8 mouse cellular contexts compared by ENCODE assay signal in the genomic region with DNA sequence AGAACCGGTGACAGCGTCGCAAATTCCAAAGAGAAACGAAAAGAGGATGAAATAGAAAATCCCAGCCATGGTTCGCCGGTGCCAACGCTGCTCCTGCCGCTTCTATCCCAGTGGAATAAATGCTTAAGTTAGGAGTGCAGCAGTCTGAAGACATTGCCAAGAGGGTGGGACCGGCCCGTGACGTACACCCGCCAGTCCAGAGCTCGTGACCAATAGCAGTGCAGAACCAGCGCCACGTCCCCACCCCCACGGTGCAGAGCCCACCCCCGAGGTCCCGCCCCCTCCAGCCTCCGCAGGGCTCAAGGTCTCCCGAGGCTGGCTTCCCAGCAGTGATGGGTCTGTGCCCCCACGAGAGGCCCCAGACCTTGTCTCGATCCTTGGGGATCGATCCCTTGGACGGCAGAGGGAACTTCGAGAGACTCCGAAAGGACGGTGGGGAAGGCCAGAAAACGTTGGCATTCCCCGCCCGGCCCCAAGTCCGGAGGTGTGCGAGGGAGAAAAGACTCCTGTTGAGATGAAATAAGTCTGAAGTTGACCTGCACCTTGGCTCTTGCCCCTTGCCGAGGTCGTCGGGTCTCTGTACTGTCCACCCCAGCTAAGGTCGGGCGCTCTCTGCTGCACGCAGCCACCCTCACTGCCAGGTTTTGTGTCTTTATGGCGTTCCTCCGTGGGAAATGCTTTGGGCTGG. TPM values are rescaled to one million over a fixed set of nuclear protein-coding genes. Genes with fewer than 3 reads are reported as not detected.
DNase-seq lines count a peak whose midpoint lies in the region; ATAC-seq and TF ChIP-seq lines count a peak whose summit lies in the region.

Gene Epha4 (minus strand): TSS at position 126 of the 688 bp plus-strand sequence.

- H3K27me3 ChIP-seq in forebrain, embryonic 16.5 days (replicated peaks; ENCODE audit: control insufficient read depth, insufficient read depth, low read length), result no peaks in the 10 kb centered on the region
- peaks cover 45% of the 10 kb centered on the region for H3K27me3 ChIP-seq in liver, embryonic 16.5 days (ENCODE audit: control insufficient read depth, insufficient read depth, low read depth, low read length)
- H3K27me3 ChIP-seq in neural tube, embryonic 15.5 days (replicated peaks), result no peaks in the 10 kb centered on the region

- under 1% methylated on average over 40 of the region's 40 CpGs for WGBS in forebrain, embryonic 16.5 days
- WGBS in liver, embryonic 16.5 days (ENCODE audit: insufficient replicate concordance), result under 1% methylated on average over 40 of the region's 40 CpGs
- WGBS in neural tube, embryonic 15.5 days, result under 1% methylated on average over 40 of the region's 40 CpGs

- no peaks in the 10 kb centered on the region for H3K9me3 ChIP-seq in ES-E14 (ENCODE audit: control insufficient read depth, insufficient read depth, low read depth, low read length)
- no peaks in the 10 kb centered on the region for H3K9me3 ChIP-seq in forebrain, embryonic 16.5 days (ENCODE audit: control insufficient read depth, low read length)
- no peaks in the 10 kb centered on the region for H3K9me3 ChIP-seq in liver, embryonic 16.5 days (replicated peaks; ENCODE audit: control insufficient read depth, low read length)
- no peaks in the 10 kb centered on the region for H3K9me3 ChIP-seq in neural tube, embryonic 15.5 days (replicated peaks)

- no peak within 1 kb of the TSS; the same call in 1 of the 2 replicates for H3K27ac ChIP-seq in ES-E14 (ENCODE audit: insufficient read depth, low read depth, low read length, poor library complexity, severe bottlenecking)
- peak within 1 kb of the TSS; percentile 97 for H3K27ac ChIP-seq in forebrain, embryonic 16.5 days (ENCODE audit: low read length)
- H3K27ac ChIP-seq in liver, embryonic 16.5 days (ENCODE audit: low read length), result no peak within 1 kb of the TSS
- peak within 1 kb of the TSS; percentile 87 for H3K27ac ChIP-seq in neural tube, embryonic 15.5 days (replicated peaks)

- peaks cover 2 to 4% of the 10 kb centered on the region in 2 experiments; a peak in 2 of 4 replicates for H3K4me1 ChIP-seq in ES-E14 (ENCODE audit: control insufficient read depth in 2 of 2, insufficient read depth in 2 of 2, low read length in 2 of 2, poor library complexity in 1 of 2)
- peaks cover 24% of the 10 kb centered on the region for H3K4me1 ChIP-seq in forebrain, embryonic 16.5 days (replicated peaks; ENCODE audit: control insufficient read depth, insufficient read depth, low read length)
- peaks cover 3% of the 10 kb centered on the region for H3K4me1 ChIP-seq in liver, embryonic 16.5 days (ENCODE audit: control insufficient read depth, low read depth, low read length)
- peaks cover 53% of the 10 kb centered on the region for H3K4me1 ChIP-seq in neural tube, embryonic 15.5 days

- H3K4me3 ChIP-seq in ES-E14 (ENCODE audit: insufficient read depth in 1 of 2, low read depth in 1 of 2, low read length in 2 of 2, poor library complexity in 1 of 2, severe bottlenecking in 1 of 2), result peak within 1 kb of the TSS; percentile 85 to 99
- peak within 1 kb of the TSS; percentile 82 for H3K4me3 ChIP-seq in forebrain, embryonic 16.5 days (replicated peaks; ENCODE audit: low read length)
- peak within 1 kb of the TSS; percentile 58 for H3K4me3 ChIP-seq in liver, embryonic 16.5 days (ENCODE audit: low read depth, low read length)
- H3K4me3 ChIP-seq in neural tube, embryonic 15.5 days (replicated peaks), result peak within 1 kb of the TSS; percentile 63

- H3K4me2 ChIP-seq in forebrain, embryonic 16.5 days (ENCODE audit: low read length), result peak within 1 kb of the TSS; percentile 94
- H3K4me2 ChIP-seq in liver, embryonic 16.5 days (ENCODE audit: low read depth, low read length), result peak within 1 kb of the TSS; percentile 68
- peak within 1 kb of the TSS; percentile 91 for H3K4me2 ChIP-seq in neural tube, embryonic 15.5 days

- in situ Hi-C loops in ES-E14 (cut with MboI; ENCODE audit: low sequenced_read_pairs in 2 of 2, unreplicated experiment in 2 of 2), result no loop called here

- DNase-seq in ES-E14 (ENCODE audit: low read depth, low spot score), result peak; percentile 75
- DNase-seq in cerebellum, adult 11-12 months, result peak; percentile 50
- peak; percentile 92 for DNase-seq in heart, postnatal 14 days
- DNase-seq in layer of hippocampus, adult 18-20 months (ENCODE audit: low spot score in 2 of 2), result peak; percentile 89 to 96
- DNase-seq in thymus, postnatal 4 days, result peak; percentile 51

- peak within 1 kb of the TSS; percentile 83 for H3K9ac ChIP-seq in ES-E14 (ENCODE audit: insufficient read depth, low read depth, low read length, poor library complexity, severe bottlenecking)
- H3K9ac ChIP-seq in forebrain, embryonic 16.5 days (replicated peaks; ENCODE audit: low read depth, low read length), result peak within 1 kb of the TSS; percentile 83
- no peak within 1 kb of the TSS for H3K9ac ChIP-seq in liver, embryonic 16.5 days (ENCODE audit: low read depth, low read length)
- H3K9ac ChIP-seq in neural tube, embryonic 15.5 days (replicated peaks), result peak within 1 kb of the TSS; percentile 69

- peak; percentile 93 for ATAC-seq in forebrain, embryonic 16.5 days
- peak; percentile 91 for ATAC-seq in liver, embryonic 16.5 days (ENCODE audit: low read depth)
- peak; percentile 94 for ATAC-seq in neural tube, embryonic 15.5 days (ENCODE audit: low FRiP score)

- intact Hi-C loops in heart, postnatal 14 days (cut with DNase I), result loop anchor here (5.0 to 10.0 kb wide), 8 partner anchors 153 to 1700 kb away; no protein-coding TSS in a partner anchor

- peaks cover under 1% of the 10 kb centered on the region; the same call in 1 of the 2 replicates for H3K36me3 ChIP-seq in ES-E14 (ENCODE audit: control insufficient read depth, insufficient read depth, low read length, poor library complexity, severe bottlenecking)
- no peaks in the 10 kb centered on the region for H3K36me3 ChIP-seq in forebrain, embryonic 16.5 days (ENCODE audit: control insufficient read depth, insufficient read depth)
- no peaks in the 10 kb centered on the region for H3K36me3 ChIP-seq in liver, embryonic 16.5 days (ENCODE audit: control insufficient read depth, insufficient read depth)
- H3K36me3 ChIP-seq in neural tube, embryonic 15.5 days, result no peaks in the 10 kb centered on the region

TF ChIP-seq in ES-E14, 5 proteins besides CTCF, POLR2A, EP300 and RAD21:
- no peak for TF ChIP-seq ZNF384 (IDR thresholded peaks at IDR 0.05; ENCODE audit: low read depth, low read length)
- TF ChIP-seq HCFC1 (IDR thresholded peaks at IDR 0.05; ENCODE audit: borderline replicate concordance, insufficient read depth, low read length), result no peak
- no peak for TF ChIP-seq CHD2 (IDR thresholded peaks at IDR 0.05; ENCODE audit: low read depth, low read length)
- no peak for TF ChIP-seq ZC3H11A (IDR thresholded peaks at IDR 0.05; ENCODE audit: borderline replicate concordance, low read depth, low read length)
- TF ChIP-seq MAFK (IDR thresholded peaks at IDR 0.05; ENCODE audit: insufficient read depth, low read depth, low read length), result no peak

RNA-seq across cellular contexts. Expression of gene Epha4, which starts in this region (rescaled TPM):
- 99.7 and 142 TPM in 2 replicates for total RNA-seq in ES-E14 (2012; rRNA removed)
- 76.4 and 89.5 TPM in 2 replicates for polyA plus RNA-seq in forebrain, embryonic 16.5 days (2015; fragmentation: Nextera tagmentation; extraction: Ambion mirVana)
- 10 to 100 TPM; 15.2 to 18.1 TPM for total RNA-seq in heart, postnatal 14 days (2021)
- total RNA-seq in layer of hippocampus, adult 18-20 months (2021), result 100 to 1,000 TPM; 274 to 323 TPM
- polyA plus RNA-seq in liver, embryonic 16.5 days (2015; fragmentation: Nextera tagmentation; extraction: Ambion mirVana), result 0.22 and 0.30 TPM in 2 replicates
- 27.9 and 36.8 TPM in 2 replicates for polyA plus RNA-seq in neural tube, embryonic 15.5 days (2015; fragmentation: Nextera tagmentation; extraction: Ambion mirVana)

Comparison
In these comparisons a context has a peak if more than half of its experiments do, and no peak if none do; other contexts are left out.
1. RNA of gene Epha4 (polyA plus RNA-seq): 76.4 to 89.5 TPM in forebrain, embryonic 16.5 days and 27.9 to 36.8 TPM in neural tube, embryonic 15.5 days; 0.22 to 0.30 TPM in liver, embryonic 16.5 days; every median in the first group is over 10 times any median in the second.
2. Peak in ATAC-seq, H3K4me3 ChIP-seq and H3K4me2 ChIP-seq in liver, embryonic 16.5 days; RNA of the gene not detected or under 1 TPM.
3. H3K27ac ChIP-seq: peak in forebrain, embryonic 16.5 days (single experiment) and neural tube, embryonic 15.5 days (single experiment); none in ES-E14 (single experiment) and liver, embryonic 16.5 days (single experiment).
4. Peak in every context shown above with its lines, with median percentiles within 50 percentile points of each other: DNase-seq, H3K4me3 ChIP-seq, ATAC-seq and H3K4me2 ChIP-seq.